Mouse (Mus musculus) urinary bladder, adult 18-20 months (tissue): ENCODE measurements around the gene Rpp25.

Experiments used
- DNase-seq, 2 experiments: peaks; one replicate each; pipeline ENCODE4 v3.0.0; 2022; ENCODE audit warnings: low spot score in 2 of 2, mixed read lengths in 2 of 2

The Rpp25 gene

DNA sequence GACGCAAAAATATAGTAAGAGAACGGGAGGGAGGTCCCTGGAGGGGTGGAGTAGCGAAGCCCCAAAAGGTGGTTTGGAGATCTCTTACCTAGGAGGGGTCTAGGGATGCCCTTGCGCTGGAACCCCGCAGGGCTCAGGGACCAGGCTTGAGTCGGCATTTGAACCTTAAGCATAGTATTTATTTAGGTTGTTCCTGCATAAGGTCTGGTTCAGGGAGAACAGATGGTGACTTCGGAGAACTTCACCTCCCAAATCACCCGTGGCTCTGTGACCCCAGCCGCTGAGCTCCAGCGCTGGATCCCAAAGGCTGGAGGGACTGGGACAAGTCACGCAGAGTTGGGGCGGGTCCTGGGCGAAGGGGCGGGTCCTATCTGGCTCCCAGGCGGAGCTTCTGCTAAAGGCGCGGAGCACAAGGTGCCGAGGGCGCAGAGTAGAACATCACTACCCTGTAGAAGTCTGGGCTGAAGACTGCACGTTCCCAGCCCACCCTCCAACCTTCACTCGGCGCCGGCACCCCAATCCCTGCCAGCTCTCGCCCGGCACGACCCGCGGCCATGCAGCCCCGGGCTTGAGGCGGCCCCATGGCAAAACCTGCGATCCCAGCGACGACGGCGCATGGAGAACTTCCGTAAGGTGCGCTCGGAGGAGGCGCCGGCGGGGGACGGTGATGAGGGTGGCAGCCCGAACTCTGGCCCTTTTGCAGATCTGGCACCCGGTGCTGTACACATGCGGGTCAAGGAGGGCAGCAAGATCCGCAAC, at the start of gene Rpp25:
Gene Rpp25 (plus strand): TSS at position 405 of the 759 bp plus-strand sequence.
- DNase-seq = peak; percentile 57 to 73

DNA sequence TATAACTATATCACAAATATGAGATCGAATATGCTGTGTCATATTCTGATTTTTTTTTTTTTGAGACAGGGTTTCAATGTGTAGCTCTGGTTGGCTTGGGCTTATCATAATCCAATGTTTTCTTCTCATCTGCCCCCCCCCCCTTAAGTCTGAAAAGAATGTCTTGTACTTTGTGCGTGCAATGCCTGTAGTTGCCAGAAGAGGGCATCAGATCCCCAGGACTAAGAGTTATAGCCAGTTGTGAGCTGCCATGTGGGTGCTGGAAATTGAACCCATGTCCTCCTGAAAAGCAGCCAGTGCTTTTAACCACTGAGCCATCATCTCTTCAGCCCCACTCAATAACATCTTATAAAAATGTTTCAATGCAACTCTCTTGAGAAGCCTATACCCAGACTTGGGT, 44.1 kb upstream of the Rpp25 start:
- DNase-seq = no peak

DNA sequence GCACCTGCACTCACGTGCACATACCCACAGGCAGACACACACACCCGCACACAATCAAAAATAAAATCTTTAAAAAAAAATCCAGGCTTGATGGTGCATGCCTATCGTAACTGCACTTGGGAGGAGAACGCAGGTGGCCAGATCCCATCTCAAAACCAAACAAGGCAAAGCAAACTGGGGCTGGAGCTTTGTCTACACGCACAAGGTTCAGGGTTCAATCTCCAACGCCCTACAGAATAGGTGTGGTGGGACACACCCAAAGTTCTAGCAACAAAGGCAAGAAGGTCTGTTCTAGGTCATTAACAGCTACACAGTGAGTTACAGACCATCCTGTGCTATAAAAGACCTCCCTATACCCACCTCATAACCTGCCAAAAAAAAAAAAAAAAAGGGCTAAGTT, 41.0 kb upstream of the Rpp25 start:
- peak in 1 of 2 experiments; percentile 66 for DNase-seq

DNA sequence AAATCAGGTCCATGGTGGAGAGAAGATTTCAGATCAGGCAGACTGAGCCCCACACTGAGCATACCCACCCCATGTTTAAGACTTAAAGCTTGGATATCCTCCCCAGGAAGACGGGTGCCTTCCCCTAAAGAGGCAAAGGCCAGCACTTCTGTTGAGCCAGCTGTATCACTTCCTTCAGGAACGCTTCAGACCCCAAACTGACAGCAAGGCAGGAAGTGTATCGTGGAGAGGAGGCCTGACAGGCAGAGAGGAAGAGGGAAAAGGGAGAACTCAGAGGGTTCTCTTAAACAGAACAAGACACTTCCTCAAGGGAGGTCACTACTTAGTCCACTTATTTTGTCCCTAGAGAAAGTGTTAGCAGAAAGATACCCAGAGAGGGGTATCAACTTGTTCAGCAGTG, 37.7 kb upstream of the Rpp25 start:
- DNase-seq = no peak

DNA sequence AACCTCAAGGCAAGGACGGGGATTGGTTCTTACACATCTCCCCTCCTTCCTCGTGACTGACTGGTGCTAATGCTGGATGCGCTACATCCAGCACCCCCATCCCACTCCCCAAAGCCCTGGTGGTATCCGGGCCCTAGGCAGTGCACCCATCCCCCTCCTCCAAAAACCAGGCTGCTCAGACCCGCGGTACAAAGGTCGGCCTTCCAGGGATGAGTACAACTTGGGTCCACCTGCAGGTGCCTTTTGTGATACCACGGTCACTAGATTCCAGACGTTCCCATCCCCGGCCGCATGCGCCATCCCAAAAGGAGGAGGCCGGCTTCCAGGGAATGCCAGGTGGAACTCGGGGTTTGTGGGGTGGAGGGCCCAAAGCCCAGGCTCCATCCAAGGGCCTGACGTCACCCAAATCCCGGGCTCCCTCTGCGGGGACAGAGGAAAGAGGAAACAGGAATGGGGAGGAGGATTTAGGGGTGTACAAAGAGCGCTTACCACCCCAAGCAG, 36.5 kb upstream of the Rpp25 start:
- DNase-seq = peak in 1 of 2 experiments; percentile 9

DNA sequence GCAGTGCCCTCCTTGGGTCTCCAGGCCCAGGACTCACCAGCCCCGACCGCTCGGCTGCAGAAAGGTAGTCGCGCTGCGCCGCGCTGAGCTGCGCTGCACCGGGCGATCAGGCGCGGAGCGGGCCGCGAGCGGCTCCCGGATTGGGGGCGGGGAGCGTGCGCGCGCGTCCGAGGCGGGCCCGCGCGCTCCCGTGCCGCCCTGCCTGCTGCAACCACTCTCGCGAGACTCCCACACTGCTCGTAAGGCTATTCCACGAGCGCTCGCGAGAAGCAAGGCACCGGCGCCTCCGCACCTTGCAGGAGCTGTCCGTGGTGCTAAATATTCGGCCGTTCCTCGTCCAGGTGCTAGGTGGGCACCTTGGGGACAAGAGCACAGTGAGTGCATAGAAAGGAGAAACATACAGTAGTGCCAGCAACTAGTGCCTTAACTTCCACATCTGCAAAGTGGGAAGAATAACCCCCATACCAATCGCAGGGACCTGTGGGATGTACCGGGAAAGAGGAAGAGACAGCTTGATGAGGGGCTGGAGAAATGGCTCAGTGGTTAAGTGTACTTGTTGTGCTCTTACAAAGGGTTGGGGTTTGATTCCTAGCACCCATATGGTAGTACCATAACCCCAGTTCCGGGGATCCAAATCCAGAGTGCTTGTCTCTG, 35.8 kb upstream of the Rpp25 start, which contains the start of gene Scamp5:
Gene Scamp5 (minus strand): TSS at position 165 of the 654 bp plus-strand sequence.
- DNase-seq = peak; percentile 72 to 80

DNA sequence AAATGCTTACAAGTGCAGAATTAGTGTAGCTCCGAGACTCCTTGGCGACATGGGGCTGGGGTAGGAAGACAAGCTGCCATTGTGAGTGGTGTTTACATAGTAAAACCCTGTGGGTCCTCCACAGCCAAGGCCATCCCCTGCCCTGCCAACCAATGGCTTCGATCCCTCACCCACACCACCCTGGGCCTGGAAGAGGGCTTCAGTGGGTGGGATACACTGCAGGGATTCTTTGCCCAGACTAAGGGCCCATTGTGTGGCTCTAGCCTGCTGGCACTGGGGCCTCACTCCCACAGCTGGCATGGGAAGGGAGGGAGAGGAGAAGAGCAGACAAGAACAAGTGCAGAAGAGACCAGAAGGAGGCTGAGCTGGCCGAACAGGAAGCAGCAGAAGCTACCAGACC, 34.9 kb upstream of the Rpp25 start:
- DNase-seq = no peak

DNA sequence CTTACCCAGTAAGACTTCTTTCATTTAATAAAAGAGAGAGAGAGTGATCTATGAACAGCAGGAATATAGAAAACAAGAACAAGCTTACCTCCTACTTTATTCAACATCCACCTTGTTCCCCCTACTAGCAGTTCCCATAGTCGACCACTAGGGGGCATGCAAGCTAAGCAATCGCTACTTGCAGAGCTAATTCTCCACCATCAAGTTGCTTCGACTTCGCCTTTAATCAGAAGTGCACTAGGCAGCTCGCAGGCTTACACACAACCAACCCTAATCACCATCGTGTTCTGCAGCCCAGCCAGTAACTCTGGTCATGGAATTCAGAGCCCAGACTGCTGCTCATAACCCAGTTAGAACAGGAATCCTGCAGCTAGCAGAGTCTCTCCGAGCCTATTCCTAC, 18.1 kb upstream of the Rpp25 start:
- DNase-seq = peak in 1 of 2 experiments; percentile 69

DNA sequence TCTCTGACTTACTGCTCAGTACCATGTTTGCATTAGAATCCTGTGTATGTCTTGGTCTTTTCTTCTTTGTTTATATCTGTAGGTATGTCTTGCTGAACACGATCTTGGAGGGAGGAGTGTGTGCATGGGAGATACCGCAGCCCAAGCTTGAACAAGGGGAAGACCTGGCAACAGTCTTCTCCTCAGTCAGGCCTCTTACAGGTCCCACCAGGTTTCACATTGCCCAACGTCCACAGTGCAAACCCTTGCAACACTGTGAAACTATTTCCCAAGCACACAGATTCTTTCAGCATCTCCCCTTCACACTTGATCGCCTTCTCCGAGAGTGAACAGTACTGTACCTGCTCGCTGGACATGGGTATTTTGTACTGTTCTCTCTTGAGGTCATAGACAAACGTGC, 16.0 kb upstream of the Rpp25 start:
- DNase-seq = no peak

DNA sequence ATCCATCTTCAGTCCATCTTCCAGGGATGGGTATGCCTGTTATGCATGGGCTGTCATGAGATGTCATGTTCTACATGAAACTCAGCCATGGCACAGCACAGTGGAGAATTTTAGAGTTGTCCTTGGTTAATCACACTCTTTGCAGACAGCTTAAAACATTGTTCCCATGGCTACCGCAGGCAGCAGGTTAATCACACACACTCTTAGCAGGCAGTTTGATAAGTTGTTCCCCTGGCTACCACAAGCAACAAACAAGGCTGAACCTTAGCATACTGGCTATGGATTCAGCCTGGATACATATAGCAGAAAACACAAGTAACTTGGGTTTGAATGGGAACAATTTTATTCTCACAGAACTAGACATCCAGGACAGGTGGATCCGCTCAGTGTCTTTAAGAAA, 10.3 kb upstream of the Rpp25 start:
- no peak for DNase-seq

DNA sequence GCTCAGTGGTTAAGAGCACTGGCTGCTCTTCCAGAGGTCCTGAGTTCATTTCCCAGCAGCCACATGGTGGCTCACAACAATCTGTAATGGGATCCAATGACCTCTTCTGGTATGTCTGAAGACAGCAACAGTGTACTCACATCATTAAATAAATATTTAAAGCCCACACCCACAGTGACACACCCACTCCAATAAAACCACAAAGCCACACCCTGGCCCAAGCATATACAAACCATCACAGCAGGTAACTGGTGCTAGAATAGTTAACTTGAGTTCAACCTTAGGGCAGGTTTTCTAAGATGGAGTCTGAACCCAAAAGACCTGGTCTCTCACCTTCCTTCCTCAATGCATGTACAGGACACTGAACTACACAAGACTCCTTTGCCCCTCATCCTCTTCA, 8.9 kb upstream of the Rpp25 start:
- DNase-seq = no peak

DNA sequence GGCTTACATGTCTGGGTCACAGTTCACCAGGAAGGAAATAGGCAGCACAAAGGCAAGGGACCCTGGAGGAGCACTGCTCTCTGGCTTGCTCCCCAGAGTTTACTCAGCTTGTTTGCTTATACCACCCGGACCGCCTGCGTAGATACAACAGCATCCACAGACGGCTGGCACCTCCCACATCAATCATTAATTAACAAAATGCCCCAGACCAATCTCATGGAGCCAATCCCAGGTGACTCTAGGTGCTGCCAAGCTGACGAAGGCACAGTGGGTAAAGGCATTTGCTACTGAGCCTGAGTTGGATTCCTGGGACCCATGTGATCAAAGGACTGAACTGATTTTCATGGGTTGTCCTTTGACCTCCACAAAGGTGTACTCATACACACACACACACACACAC, 6.6 kb upstream of the Rpp25 start:
- no peak for DNase-seq

DNA sequence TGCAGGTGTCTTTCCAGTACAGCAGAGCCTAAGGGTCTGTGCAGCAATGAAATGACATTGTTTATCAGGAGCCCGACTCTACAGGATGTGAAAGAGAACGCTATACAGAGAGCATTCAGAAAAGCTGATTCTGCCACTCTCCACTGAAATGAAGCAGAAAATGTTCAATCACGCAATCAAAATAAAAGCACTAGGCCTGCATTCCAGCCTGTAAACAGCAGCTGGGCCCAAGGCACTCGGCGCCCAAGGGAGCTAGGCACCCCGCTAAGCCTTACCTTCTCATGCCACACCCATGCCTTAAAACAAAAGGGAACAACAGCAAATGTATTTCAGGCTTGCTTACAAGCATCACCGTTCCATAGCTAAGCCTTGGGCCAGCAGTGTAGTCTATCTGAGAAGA, 5.3 kb upstream of the Rpp25 start:
- DNase-seq = no peak

DNA sequence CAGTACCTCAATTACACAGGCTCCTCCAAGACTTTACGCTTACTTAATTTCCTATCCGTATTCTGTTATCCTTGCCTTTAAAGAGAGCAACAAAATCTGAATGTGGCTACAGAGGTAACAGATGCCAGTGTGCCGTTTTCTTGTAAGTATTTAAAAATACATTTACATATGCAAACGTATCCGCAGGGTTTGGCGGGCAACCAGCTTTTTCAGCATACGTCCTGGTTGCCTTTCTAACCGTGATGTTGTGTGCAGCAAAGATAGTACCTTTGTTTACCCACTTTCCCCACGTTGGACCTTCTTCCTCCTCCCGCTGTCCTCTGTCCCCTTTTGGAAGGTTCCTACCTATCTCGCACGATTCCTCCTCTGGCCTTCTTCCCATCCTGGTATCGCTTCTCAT, 2.4 kb upstream of the Rpp25 start:
- DNase-seq = no peak

DNA sequence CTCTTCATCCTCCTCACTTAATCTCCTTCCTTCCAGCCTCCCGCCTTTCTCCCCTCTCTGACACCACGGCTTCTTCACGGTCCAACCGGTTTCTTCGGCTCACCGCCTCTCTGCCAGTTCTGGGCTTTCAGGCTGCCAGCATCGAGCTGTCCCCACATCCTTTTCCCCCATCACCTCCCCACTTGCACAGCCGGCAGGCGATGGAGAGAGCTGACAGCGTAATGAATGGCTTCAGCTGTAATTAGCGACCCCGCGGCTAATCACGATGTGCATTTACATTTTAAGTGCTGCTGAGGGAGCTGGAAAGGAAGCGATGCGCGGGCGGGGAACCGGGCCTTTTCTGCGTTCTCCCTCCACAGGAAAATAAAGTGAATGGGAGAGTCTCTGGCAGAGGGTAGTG, 2.0 kb upstream of the Rpp25 start:
- DNase-seq = no peak

DNA sequence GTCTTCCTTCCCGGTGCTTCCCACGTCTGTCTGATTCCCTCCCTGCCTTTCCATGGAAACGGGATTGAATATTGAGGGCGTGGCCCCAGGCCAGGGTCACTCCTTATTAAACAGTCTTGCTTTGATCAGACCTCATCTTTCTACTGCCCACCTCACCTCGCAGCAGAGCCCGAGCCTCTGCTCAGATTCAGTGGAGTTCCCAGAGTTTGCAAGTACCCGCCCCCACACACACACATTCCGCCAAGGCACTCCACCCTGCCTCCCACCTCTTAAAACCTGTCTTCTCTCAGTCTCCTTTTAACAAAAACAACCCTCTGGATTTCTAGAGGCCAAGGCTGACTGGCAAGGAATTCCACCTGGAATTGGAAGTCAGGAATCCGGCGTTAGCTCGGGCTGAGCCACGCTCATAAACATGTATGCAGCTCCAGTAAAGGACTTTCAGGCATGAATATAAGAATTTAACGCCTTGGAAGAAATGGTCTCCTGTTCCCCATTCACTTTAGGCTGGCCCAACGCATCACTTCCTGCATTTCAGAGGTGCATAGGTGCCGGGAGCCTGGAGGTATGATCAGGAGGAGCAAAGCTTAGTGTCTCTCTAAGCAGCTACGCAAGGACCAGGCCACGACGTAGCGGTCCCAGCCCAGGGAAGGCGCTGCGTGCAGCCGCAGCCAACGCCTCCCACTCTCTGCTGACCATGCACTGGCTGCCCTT, 760 bp upstream of the Rpp25 start:
- DNase-seq = peak in 1 of 2 experiments; percentile 40

DNA sequence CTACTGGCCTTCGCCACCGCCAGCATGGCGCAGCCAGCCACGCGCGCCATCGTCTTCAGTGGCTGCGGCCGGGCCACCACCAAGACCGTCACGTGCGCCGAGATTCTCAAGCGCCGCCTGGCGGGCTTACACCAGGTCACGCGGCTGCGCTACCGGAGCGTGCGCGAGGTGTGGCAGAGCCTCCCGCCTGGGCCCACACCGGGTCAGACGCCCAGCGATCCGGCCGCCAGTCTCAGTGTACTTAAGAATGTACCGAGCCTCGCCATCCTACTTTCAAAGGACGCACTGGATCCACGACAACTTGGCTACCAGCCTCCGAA, 515 bp downstream of the Rpp25 start:
- peak in 1 of 2 experiments; percentile 50 for DNase-seq

DNA sequence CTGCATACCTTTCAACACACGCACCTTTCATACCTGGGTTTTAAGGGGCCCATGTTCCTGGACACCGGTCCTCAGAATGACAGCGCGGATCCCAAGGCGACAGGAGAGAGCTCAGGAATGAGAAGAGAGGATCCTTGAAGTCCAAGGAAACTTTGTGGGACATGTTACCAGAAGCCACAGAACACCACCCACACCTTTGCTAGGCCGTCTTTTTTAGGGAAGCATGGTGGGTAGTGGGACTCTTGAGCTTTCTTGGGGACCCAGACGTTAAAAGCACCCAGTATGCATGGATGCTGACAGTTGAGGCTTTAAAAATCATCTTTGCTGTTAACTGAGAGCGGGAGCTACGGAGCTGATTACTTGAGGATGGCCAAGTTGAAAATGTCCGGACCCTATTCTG, 1.1 kb downstream of the Rpp25 start:
- DNase-seq = no peak

DNA sequence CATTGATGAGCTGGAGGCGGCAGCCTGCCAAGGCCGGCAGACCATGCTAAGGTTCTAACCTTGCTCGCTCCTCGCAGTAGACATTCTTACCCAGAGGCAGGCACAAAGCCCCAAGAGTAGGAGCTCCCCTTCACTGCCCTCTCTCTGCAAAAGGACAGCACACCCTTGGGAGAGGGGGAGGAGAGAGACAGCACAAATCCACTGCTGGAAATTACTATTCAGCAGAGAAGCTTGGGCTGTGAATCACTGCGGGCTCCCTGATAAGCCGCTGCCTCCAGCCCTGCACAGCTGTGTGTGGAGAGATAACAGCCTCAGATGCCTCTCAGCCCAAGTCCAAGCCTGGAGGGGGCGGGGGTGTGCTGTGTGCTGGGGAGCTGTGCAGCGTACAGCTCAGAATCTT, 1.9 kb downstream of the Rpp25 start:
- DNase-seq = peak in 1 of 2 experiments; percentile 42

DNA sequence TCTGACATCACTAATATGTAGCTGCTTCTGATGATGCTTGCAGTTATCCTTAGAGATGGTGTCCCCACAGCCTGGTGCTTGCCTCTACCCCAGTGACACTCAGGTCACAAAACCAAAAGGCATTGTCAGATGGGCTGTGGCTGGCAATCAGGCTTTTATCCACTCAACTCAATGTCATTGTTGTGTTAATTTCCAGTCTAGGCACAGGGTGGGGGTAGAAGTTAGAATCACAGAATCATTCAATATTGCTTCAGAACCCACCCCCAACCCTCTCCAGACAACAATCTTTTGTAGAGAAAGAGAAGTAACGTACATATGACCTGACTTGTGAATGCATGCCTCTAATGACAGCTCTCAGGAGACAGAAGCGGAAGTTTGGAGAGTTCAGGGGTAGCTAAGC, 6.8 kb downstream of the Rpp25 start:
- no peak for DNase-seq

DNA sequence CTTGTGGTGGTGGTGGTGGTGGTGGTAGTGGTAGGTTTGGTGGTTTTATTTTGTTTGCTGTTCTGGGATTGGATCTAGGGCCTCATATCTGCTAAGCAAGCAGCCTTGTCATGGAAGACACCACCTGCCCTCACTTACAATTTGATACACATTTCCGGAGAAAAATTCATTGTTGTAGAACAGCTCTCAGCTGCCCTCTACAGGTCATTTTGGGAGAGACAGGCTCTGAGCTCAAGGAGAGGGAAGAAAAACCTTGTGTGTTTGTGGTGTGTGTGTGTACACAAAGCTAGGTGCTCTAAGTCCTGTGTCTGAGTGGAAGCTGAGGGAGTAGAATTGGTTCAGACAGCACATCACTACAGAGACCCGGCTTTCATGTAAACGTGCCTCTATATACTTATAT, 13.3 kb downstream of the Rpp25 start:
- peak; percentile 16 to 45 for DNase-seq

DNA sequence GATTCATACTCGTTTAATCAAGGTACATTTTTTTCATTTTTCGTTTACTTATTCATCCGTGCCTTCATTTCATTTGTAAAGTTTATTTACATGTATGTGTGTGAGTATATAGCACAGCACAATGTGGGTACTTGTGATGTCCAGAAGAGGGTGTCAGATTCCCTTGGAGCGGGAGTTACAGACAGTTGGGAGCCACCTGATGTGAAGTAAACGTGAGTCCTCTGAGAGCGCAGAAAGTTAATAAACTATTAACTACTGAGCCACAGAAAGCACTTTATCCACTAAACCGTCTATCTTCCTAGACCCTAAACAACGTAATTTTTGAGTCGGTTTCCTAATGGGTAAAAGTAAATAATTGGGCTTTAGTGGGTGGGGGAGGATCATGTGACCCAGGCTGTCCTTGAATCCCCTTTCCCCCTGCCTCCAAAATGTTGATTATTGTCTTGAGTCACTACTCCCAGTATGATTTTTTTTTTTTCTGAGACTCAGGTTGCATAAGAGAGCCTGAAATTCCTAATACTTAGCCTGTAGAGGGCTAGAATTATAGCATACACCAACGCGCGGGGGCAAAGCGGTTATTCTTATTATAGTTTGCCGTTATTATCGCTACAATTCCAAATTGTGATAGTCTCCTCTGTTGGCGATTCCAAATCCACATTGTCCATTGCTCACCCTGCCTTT, 16.7 kb downstream of the Rpp25 start:
- no peak for DNase-seq
